Mouse (Mus musculus) heart, embryonic 10.5 days (tissue): ENCODE measurements around the gene Cd27. TPM values are rescaled to one million over a fixed set of nuclear protein-coding genes. Genes with fewer than 3 reads are reported as not detected.

Experiments
- DNase-seq: peaks from one replicate; pipeline ENCODE4 v3.0.0-alpha.2; 2017; ENCODE audit warnings: low spot score
- H3K27ac ChIP-seq: fragments of 300-500 bp; sonication (generic); 2 replicates; pipeline ENCODE4 v1.5.1; 2016; ENCODE audit warnings: mild to moderate bottlenecking
- H3K27me3 ChIP-seq: fragments of 300-500 bp; sonication (generic); 2 replicates; pipeline ENCODE4 v1.6.1; 2016; ENCODE audit warnings: mild to moderate bottlenecking; ENCODE audit not compliant: poor library complexity, insufficient read depth, severe bottlenecking
- H3K36me3 ChIP-seq: fragments of 300-500 bp; sonication (generic); 2 replicates; pipeline ENCODE4 v1.6.1; 2016; ENCODE audit warnings: mild to moderate bottlenecking, moderate library complexity
- H3K4me1 ChIP-seq: fragments of 300-500 bp; sonication (generic); 2 replicates; pipeline ENCODE4 v1.6.1; 2016; ENCODE audit warnings: mild to moderate bottlenecking
- H3K4me3 ChIP-seq: fragments of 300-500 bp; sonication (generic); 2 replicates; pipeline ENCODE4 v1.5.1; 2016; ENCODE audit warnings: mild to moderate bottlenecking, moderate library complexity
- H3K9me3 ChIP-seq: fragments of 300-500 bp; sonication (generic); 2 replicates; pipeline ENCODE4 v1.6.1; 2016; ENCODE audit warnings: mild to moderate bottlenecking, moderate library complexity
- WGBS: fragments of 180-500 bp; shearing (Covaris S2); methylation state at CpG from one replicate; pipeline ENCODE4 v1.1.7; 2016; 5-methylcytosine and 5-hydroxymethylcytosine counted together
- polyA plus RNA-seq: library from polyadenylated mRNA; unstranded; fragments of >200 nt; fragmentation: Nextera tagmentation; extraction: Ambion mirVana; gene quantifications from 2 replicates; pipeline ENCODE4 v1.2.1, GENCODE M21; 2016

Cd27 gene
- polyA plus RNA-seq, 1 experiment from 2014 or later: 2.1 TPM

DNA sequence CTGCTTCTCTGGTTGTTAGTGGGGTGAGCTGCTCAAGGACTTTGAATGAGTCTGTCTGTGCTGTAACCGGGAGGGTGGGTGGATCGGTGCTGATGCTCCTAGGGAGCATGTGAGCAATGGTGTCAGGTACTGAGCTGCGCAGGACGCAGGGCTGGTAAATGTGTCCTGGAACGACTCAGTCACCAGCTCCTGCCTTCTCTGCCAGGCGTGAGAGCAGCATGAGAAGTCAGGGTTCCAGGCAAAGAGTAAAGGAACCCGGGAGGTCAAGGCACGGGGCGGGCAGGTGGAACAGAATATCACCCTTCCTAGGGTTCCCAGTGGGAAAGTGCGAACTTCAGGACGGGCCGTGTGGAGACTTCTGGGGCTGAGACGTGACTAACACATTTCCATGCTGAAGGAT, 29.3 kb upstream of the Cd27 start:
- H3K36me3 ChIP-seq: no peaks in the 10 kb centered on the region
- H3K4me3 ChIP-seq: no peak overlapping the region
- WGBS: 65% methylated on average over 13 of the region's 13 CpGs
- DNase-seq: no peak
- peaks cover 10% of the 10 kb centered on the region; the same call in 1 of the 2 replicates for H3K27me3 ChIP-seq
- H3K4me1 ChIP-seq: no peaks in the 10 kb centered on the region
- H3K27ac ChIP-seq: no peak overlapping the region
- H3K9me3 ChIP-seq: no peaks in the 10 kb centered on the region

DNA sequence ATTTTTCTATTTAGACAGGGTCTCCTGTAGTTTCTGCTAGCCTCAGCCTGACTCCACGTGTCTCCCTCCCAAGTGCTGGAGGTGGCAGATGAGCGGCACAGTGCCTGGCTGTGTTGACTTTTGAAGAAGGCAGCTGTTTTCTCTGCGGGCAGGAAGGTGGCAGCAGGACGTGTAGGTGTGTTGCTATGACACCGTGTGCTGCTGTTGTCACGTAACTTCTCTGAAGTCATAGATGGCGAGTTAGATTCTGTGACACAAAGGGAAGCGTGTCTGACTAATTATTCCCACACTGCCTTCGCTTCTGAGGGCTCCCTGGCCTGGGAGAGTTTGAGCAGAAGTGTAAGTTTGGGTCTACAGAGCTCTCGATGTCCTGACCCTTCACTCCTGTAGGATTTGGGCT, 28.4 kb upstream of the Cd27 start:
- no peak overlapping the region for H3K4me3 ChIP-seq

DNA sequence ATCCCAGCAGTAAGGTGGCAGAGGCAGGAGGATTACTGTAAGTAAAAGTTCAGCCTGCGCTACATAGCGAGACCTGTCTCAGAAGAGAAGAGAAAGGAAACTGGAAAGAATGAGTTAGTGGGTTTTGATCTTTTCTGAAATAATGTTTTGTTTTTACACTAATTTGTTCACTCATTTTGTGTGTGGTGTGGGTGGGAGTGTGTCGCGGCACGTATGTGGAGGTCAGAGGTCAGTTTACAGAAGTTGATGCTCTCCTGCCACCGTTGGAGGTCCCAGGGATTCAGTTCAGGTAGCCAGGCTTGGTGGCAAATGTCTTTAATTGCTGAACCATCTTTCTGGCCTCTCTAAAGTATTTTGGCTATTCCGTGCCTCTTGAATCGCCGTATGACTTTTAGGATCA, 27.4 kb upstream of the Cd27 start:
- Histone ChIP-seq H3K4me1 (no peaks in the 10 kb centered on the region), H3K4me3 (no peak overlapping the region), H3K27ac (no peak overlapping the region), H3K27me3 (no peaks in the 10 kb centered on the region), H3K9me3 (no peaks in the 10 kb centered on the region), H3K36me3 (no peaks in the 10 kb centered on the region)
- 86% methylated on average over 9 of the region's 9 CpGs for WGBS
- DNase-seq: no peak

More for the DNA sequence above, 28.4 kb upstream of the Cd27 start:
- WGBS: 52% methylated on average over 10 of the region's 10 CpGs
- Histone ChIP-seq H3K4me1 (no peaks in the 10 kb centered on the region), H3K27ac (no peak overlapping the region), H3K36me3 (no peaks in the 10 kb centered on the region), H3K9me3 (no peaks in the 10 kb centered on the region), H3K27me3 (peaks cover 2% of the 10 kb centered on the region; the same call in 1 of the 2 replicates)
- DNase-seq: no peak

GRCm38 (mm10) chr6:125260006-125260555, 23.3 kb upstream of the Cd27 start:
- no peaks in the 10 kb centered on the region for H3K36me3 ChIP-seq
- 79% methylated on average over 10 of the region's 10 CpGs for WGBS
- no peaks in the 10 kb centered on the region for H3K27me3 ChIP-seq
- no peak overlapping the region for H3K4me3 ChIP-seq
- H3K4me1 ChIP-seq: no peaks in the 10 kb centered on the region
- no peak overlapping the region for H3K27ac ChIP-seq
- H3K9me3 ChIP-seq: no peaks in the 10 kb centered on the region
- peak; percentile 74 for DNase-seq

DNA sequence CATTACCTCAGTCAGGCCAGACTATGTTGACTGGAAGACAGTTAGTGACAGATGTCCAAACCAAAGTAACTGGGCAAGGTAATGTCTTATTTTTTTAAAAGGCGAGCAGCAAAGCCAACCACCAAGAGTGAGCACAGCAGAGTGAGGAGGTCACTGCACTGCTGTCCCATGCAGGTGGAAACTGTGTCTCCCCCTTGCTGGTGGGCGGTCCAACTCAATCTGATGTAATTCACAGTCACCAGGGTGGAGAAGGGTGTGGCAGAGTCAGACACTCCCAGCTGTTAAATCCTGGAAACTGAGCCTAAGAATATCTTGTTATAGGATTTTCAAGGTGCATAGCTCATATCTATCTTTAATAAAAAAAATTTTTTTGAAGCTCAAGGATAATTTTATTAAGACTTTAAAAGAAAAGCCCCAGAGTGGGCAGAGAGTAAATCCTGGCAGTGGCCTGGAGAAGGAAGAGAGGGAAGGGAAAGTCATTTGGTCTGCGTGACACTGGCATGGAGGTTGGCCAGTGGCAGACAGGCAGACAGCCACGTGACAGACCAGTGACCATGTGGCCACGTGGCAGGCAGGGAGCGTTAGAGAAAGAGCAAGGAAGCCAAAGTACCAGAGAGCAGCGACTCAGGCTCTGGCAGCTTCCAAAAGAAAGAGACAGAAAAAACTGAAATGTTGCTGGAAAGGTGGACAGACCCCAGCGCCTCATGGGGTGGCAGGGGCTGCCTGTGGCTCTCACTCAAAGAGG, 19.6 kb upstream of the Cd27 start:
- Histone ChIP-seq H3K27ac (no peak overlapping the region), H3K9me3 (no peaks in the 10 kb centered on the region), H3K4me1 (no peaks in the 10 kb centered on the region), H3K4me3 (no peak overlapping the region), H3K27me3 (no peaks in the 10 kb centered on the region), H3K36me3 (no peaks in the 10 kb centered on the region)
- WGBS: 71% methylated on average over 8 of the region's 8 CpGs
- no peak for DNase-seq

DNA sequence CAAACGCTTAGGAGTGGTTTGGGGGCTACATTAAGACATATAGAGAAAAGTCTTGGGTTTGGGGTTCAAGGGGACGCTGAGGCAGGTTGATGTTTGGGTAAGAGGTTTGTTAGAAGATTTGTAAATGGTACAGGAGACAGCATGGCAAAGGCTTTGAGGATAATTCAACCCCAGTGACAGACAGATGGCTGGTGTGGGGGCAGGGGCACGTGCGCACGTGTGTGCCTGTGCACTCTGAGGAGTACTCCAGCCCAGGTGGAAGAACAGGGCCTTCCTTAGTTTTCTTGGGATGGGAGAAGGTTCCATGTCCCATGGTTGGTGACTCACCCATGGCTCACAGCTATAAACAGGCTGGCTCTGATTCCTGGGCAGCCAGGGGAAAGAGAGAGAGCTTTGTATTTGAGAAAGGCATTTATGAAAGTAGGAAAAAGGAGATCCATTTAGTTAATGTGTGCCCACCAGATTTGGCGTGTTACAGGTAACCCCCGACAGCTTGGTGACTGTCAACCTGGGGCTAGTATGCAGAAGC, 18.8 kb upstream of the Cd27 start:
- Histone ChIP-seq H3K27me3 (no peaks in the 10 kb centered on the region), H3K36me3 (no peaks in the 10 kb centered on the region), H3K4me3 (no peak overlapping the region), H3K4me1 (no peaks in the 10 kb centered on the region), H3K9me3 (no peaks in the 10 kb centered on the region), H3K27ac (no peak overlapping the region)
- 83% methylated on average over 7 of the region's 7 CpGs for WGBS
- DNase-seq: no peak

GRCm38 (mm10) chr6:125253863-125254715, 17.3 kb upstream of the Cd27 start:
- WGBS: 82% methylated on average over 14 of the region's 14 CpGs
- H3K9me3 ChIP-seq: no peaks in the 10 kb centered on the region
- no peaks in the 10 kb centered on the region for H3K36me3 ChIP-seq
- DNase-seq: no peak
- H3K4me3 ChIP-seq: no peak overlapping the region
- H3K27me3 ChIP-seq: no peaks in the 10 kb centered on the region
- H3K27ac ChIP-seq: no peak overlapping the region
- no peaks in the 10 kb centered on the region for H3K4me1 ChIP-seq

DNA sequence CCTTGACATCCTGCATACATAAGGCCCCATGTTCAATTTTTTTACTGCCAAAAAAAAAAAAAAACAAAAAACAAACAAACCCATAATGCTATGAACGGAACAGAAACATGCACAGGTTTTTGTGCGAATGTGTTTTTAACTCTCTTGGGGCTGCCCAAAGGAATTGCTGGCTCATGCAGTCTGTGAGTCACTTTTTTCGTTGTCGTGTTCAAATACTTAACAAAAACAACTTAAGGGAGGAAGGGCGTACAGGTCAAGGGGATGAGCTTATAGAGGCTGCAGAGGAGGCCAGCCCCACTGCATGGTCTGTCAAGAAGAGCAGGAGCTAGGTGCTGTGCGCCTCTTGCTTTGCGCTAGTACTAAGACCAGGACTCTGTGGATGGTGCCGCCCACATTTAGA, 15.9 kb upstream of the Cd27 start:
- H3K36me3 ChIP-seq: no peaks in the 10 kb centered on the region
- no peaks in the 10 kb centered on the region for H3K4me1 ChIP-seq
- H3K27me3 ChIP-seq: no peaks in the 10 kb centered on the region; the same call in 1 of the 2 replicates
- H3K9me3 ChIP-seq: no peaks in the 10 kb centered on the region
- 89% methylated on average over 8 of the region's 8 CpGs for WGBS
- no peak for DNase-seq
- H3K27ac ChIP-seq: no peak overlapping the region
- H3K4me3 ChIP-seq: no peak overlapping the region

- no peak overlapping the region for H3K4me3 ChIP-seq
- no peak for DNase-seq
- no peaks in the 10 kb centered on the region for H3K4me1 ChIP-seq
- H3K9me3 ChIP-seq: no peaks in the 10 kb centered on the region
- no peaks in the 10 kb centered on the region for H3K36me3 ChIP-seq
- WGBS: 79% methylated on average over 3 of the region's 3 CpGs
- H3K27me3 ChIP-seq: no peaks in the 10 kb centered on the region; the same call in 1 of the 2 replicates
- H3K27ac ChIP-seq: no peak overlapping the region
Observed at GRCm38 (mm10) chr6:125252285-125252684, 15.5 kb upstream of the Cd27 start.

GRCm38 (mm10) chr6:125244551-125244950, 7.7 kb upstream of the Cd27 start:
- no peak overlapping the region for H3K4me3 ChIP-seq
- 39% methylated on average over 1 of the region's 1 CpGs for WGBS

DNA sequence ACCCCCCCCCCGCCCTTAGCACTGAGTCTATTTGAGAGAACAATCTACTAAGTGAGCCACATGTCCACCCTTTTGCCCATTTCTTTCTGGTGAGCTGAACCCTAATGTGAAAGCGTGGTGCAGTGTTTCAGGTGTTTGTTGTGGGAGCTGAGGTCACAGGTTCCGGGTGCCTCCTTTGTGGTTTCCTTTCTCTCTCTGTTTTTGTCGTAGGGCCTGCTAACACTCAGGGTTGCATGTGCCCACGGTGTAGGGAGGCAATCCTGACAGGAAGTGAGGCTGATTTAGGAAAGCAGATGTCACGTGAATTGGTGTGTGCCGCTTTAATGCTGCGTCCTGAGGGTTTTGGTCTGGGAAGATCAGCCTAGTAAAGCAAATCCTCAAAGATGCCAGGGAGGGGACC, 4.8 kb upstream of the Cd27 start:
- Histone ChIP-seq H3K27ac (no peak overlapping the region), H3K27me3 (no peaks in the 10 kb centered on the region), H3K36me3 (no peaks in the 10 kb centered on the region), H3K4me3 (no peak overlapping the region), H3K4me1 (0 out of 2 replicates have a peak, but pooled peaks cover 9% of the 10 kb centered on the region), H3K9me3 (no peaks in the 10 kb centered on the region)
- no peak for DNase-seq
- 81% methylated on average over 8 of the region's 8 CpGs for WGBS

More at GRCm38 (mm10) chr6:125244551-125244950, 7.7 kb upstream of the Cd27 start:
- Histone ChIP-seq H3K27ac (no peak overlapping the region), H3K4me1 (0 out of 2 replicates have a peak, but pooled peaks cover 3% of the 10 kb centered on the region), H3K9me3 (no peaks in the 10 kb centered on the region), H3K36me3 (no peaks in the 10 kb centered on the region), H3K27me3 (no peaks in the 10 kb centered on the region; the same call in 1 of the 2 replicates)
- DNase-seq: no peak

GRCm38 (mm10) chr6:125240617-125241016, 3.8 kb upstream of the Cd27 start:
- no peak overlapping the region for H3K4me3 ChIP-seq
- 78% methylated on average over 5 of the region's 5 CpGs for WGBS
- H3K36me3 ChIP-seq: no peaks in the 10 kb centered on the region
- no peak overlapping the region for H3K27ac ChIP-seq
- no peak for DNase-seq
- no peaks in the 10 kb centered on the region for H3K9me3 ChIP-seq
- 0 out of 2 replicates have a peak, but pooled peaks cover 9% of the 10 kb centered on the region for H3K4me1 ChIP-seq
- H3K27me3 ChIP-seq: no peaks in the 10 kb centered on the region

- Histone ChIP-seq H3K9me3 (no peaks in the 10 kb centered on the region), H3K36me3 (no peaks in the 10 kb centered on the region), H3K27ac (no peak overlapping the region), H3K27me3 (no peaks in the 10 kb centered on the region), H3K4me3 (no peak overlapping the region), H3K4me1 (peaks cover 11% of the 10 kb centered on the region)
- WGBS: 90% methylated on average over 5 of the region's 5 CpGs
- no peak for DNase-seq
Observed at GRCm38 (mm10) chr6:125239547-125239946, 2.7 kb upstream of the Cd27 start.
